ENCODE assay signal across 8 mouse cellular contexts in the genomic region with DNA sequence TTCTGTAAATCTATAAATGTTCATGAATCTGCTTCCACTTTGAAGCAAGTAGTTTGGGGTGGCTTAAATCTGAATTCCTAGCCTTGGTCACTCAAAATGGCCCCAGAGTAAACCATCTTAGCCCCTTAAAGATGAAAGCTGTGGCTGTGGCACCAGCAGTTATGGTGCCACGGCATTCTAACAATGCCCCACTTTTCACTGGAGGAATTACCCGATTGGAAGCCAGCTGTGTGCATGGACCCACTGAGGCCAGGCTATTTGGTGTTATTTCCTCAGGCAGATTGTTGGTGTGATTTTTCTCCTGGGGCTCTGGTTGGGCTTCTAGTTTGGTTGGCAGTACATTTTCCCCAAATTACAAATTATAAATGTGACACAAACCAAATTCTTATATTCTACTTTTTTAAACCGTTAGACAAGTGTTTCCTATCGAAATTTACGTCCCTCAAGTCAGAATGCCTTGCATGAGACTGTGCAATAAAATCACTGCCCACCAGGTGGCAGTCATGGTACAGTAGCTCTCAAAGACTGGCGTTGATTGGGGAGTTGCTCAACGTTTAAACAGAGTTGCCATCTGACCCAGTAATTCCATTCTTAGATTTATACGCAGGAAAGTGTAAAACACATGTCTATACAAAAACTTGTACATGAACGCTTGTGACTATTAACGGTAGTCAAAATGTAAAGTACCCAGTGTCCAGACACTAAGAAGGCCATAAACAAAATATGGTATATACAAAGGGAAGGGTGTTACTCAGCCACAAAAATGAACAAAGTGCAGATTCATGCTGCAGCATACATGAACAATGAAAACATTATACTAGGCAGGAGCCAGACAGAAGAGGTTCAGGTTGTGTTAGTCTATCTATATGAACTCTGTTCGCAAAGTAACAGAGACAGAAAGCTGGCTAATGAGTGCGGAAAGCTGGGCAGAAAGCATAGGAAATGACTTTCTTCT. TPM values are rescaled to one million over a fixed set of nuclear protein-coding genes. Genes with fewer than 3 reads are reported as not detected.
DNase-seq lines count a peak whose midpoint lies in the region; ATAC-seq lines count a peak whose summit lies in the region.

No protein-coding gene starts in this region.

- H3K36me3 ChIP-seq in liver, embryonic 11.5 days (ENCODE audit: control insufficient read depth, insufficient read depth, low read length), result no peaks in the 10 kb centered on the region
- no peaks in the 10 kb centered on the region for H3K36me3 ChIP-seq in splenic B cell, adult 2 months (ENCODE audit: control insufficient read depth, insufficient read depth, low read length, poor library complexity, severe bottlenecking)

- peak; percentile 88 to 90 for DNase-seq in B cell, adult 2 months
- DNase-seq in adrenal gland, adult 2 months, result peak; percentile 84
- peak; percentile 85 for DNase-seq in embryo, embryonic 11 days
- peak; percentile 77 to 81 for DNase-seq in gastrocnemius, postnatal 36 days
- peak; percentile 82 for DNase-seq in kidney, postnatal 14 days
- peak; percentile 56 for DNase-seq in liver, embryonic 11.5 days (ENCODE audit: low spot score)
- peak; percentile 45 to 70 for DNase-seq in natural killer cell, adult 2 months (ENCODE audit: low spot score in 2 of 2)
- peak; percentile 87 for DNase-seq in splenic B cell, adult 2 months (ENCODE audit: low read depth, low spot score)

- no peak overlapping the region for H3K9ac ChIP-seq in liver, embryonic 11.5 days (ENCODE audit: low read depth, low read length)

- H3K4me2 ChIP-seq in liver, embryonic 11.5 days, result no peak overlapping the region

- peak; percentile 68 for ATAC-seq in liver, embryonic 11.5 days (replicated peaks; ENCODE audit: low FRiP score)

- peaks cover 4% of the 10 kb centered on the region; the same call in 1 of the 2 replicates for H3K9me3 ChIP-seq in liver, embryonic 11.5 days (ENCODE audit: control insufficient read depth, low read length)

- no peak overlapping the region for H3K4me3 ChIP-seq in liver, embryonic 11.5 days (ENCODE audit: low read depth, low read length)

- H3K27ac ChIP-seq in liver, embryonic 11.5 days (ENCODE audit: low read depth, low read length), result no peak overlapping the region

- 37% methylated on average over 12 of the region's 12 CpGs for WGBS in liver, embryonic 11.5 days

- intact Hi-C loops in gastrocnemius, postnatal 36 days (cut with DNase I), result loop anchor here (2.0 to 10.0 kb wide), 4 partner anchors 249 to 1002 kb away; a partner anchor contains a TSS

- no peaks in the 10 kb centered on the region for H3K27me3 ChIP-seq in liver, embryonic 11.5 days (replicated peaks; ENCODE audit: control insufficient read depth, insufficient read depth, low read length)
- no peaks in the 10 kb centered on the region for H3K27me3 ChIP-seq in splenic B cell, adult 2 months (ENCODE audit: control insufficient read depth, insufficient read depth, low read length, poor library complexity, severe bottlenecking)

- no peaks in the 10 kb centered on the region; the same call in 1 of the 2 replicates for H3K4me1 ChIP-seq in liver, embryonic 11.5 days (replicated peaks; ENCODE audit: control insufficient read depth, insufficient read depth, low read length)

RNA-seq across cellular contexts. Expression of a gene that starts 40.0 kb away (rescaled TPM):
- 10 to 100 TPM; 51.1 to 80.3 TPM for total RNA-seq in adrenal gland, adult 2 months (2021)
- polyA plus RNA-seq in adrenal gland, adult 2 months (2012; rRNA removed), result 12.3 and 16.8 TPM in 2 replicates
- total RNA-seq in gastrocnemius, postnatal 36 days (2021), result 1 to 10 TPM; 1.4 to 1.6 TPM
- 501 and 546 TPM in 2 replicates for polyA plus RNA-seq in liver, embryonic 11.5 days (2014; fragmentation: Nextera tagmentation; extraction: Ambion mirVana)

Comparison
In these comparisons a context has a peak if more than half of its experiments do, and no peak if none do; other contexts are left out.
1. RNA of a gene that starts 40.0 kb away (total RNA-seq): 51.1 to 80.3 TPM in adrenal gland, adult 2 months; 1.4 to 1.6 TPM in gastrocnemius, postnatal 36 days; every median in the first group is over 10 times any median in the second.
2. Peak in every context shown above with its lines, with median percentiles within 50 percentile points of each other: DNase-seq.